Mouse (Mus musculus) embryonic stem cell, embryonic (primary cell): ENCODE measurements around the gene Scimp.

Source experiments
- CTCF ChIA-PET, 4 experiments: fragments of 300-600 bp in 2 of 4; fragments of 350-600 bp in 2 of 4; sonication (Branson Sonifier 250); formaldehyde crosslinking; loops; one replicate each; lab custom pipeline; 2022; ENCODE audit warnings: inconsistent platforms in 2 of 4; lab: Charles Lee
- POLR2A ChIA-PET, 4 experiments: fragments of 300-600 bp in 2 of 4; fragments of 350-600 bp in 2 of 4; sonication (Branson Sonifier 250); formaldehyde crosslinking; loops; one replicate each; lab custom pipeline; 2022; ENCODE audit warnings: antibody characterized with exemption in 4 of 4, inconsistent platforms in 1 of 4; lab: Charles Lee

The Scimp gene

DNA sequence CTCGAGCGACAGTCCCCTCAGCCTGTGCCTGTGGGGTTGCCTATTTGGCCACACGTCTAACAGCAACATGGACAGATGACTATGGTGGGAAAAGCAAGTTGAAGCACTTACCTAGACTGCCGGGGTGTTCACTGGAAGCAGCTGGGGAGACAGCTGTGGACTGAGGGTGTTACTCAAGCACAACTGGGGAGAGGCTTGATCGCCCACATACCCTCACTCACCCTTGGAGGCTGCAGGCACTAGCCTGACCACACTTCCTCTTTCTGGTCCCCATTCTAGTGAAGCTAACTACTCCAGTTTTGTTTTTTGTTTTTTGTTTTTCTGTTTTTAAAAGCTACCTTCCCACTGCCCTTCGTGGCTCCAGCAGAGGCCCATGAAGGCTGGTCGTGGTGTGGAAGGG lies at the start of gene Scimp:
Gene Scimp, minus strand, starts transcription at position 222 of the 400 bp plus-strand sequence.
- ChIA-PET CTCF (interaction anchor here in 2 of 4 experiments (0.5 to 1.0 kb wide), 3 partner anchors 10 to 1329 kb away, joined by 3 to 6 read pairs (median 4); no protein-coding TSS in a partner anchor), POLR2A (no interaction called here)

- CTCF ChIA-PET: no interaction called here
- POLR2A ChIA-PET: interaction anchor here in 1 of 4 experiments (1.1 to 2.1 kb wide), 3 partner anchors 11 to 51 kb away, joined by 3 to 5 read pairs (median 5); no protein-coding TSS in a partner anchor
These were observed 48.0 kb upstream of the Scimp start for GRCm38 (mm10) chr11:70860371-70860770.

DNA sequence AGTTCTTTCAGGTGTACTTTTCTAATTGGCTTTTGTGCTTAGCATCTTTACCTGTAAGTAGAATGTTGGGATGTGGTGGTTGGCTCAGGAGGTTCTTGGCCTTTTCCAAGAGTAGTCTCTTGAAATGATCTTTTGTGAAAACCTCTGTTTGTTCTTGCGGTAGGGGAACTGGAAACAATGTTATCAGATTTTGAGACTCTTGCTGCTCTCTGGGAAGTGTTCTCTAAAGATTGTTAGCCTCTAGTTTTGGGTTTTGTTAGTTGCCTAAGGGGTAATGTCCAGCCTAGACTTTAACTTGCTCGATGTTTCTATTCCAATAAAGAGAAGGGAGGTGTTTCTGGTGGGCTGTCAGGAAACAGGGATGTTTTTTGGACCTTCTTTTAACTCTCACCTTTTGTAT lies 33.6 kb upstream of the Scimp start:
- ChIA-PET POLR2A (interaction anchor here in 1 of 4 experiments (0.6 kb wide), 1 partner anchor 14 kb away, joined by 3 read pairs; no protein-coding TSS in a partner anchor), CTCF (interaction anchor here in 1 of 4 experiments (0.6 kb wide), 1 partner anchor 66 kb away, joined by 5 read pairs; no protein-coding TSS in a partner anchor)

- ChIA-PET CTCF (interaction anchor here in 1 of 4 experiments (0.6 kb wide), 1 partner anchor 65 kb away, joined by 5 read pairs; no protein-coding TSS in a partner anchor), POLR2A (interaction anchor here in 1 of 4 experiments (0.5 to 0.6 kb wide), 2 partner anchors 14 to 184 kb away, joined by 3 read pairs; no protein-coding TSS in a partner anchor)
These were observed 33.1 kb upstream of the Scimp start for GRCm38 (mm10) chr11:70845457-70845978.

GRCm38 (mm10) chr11:70844559-70845456 lies 32.4 kb upstream of the Scimp start, which contains the start of gene Rabep1:
TSS of gene Rabep1 (plus strand) at chr11:70844778.
- ChIA-PET POLR2A (interaction anchor here in 3 of 4 experiments (0.5 to 1.6 kb wide), 32 partner anchors 8 to 436 kb away, joined by 3 to 14 read pairs (median 3); partner anchors contain the start of genes Rnf167 (in 2 of the 3), Slc25a11 (in 2 of the 3), 6330403K07Rik (in 1 of the 3) and Derl2 (in 1 of the 3)), CTCF (interaction anchor here in 3 of 4 experiments (1.0 to 1.4 kb wide), 5 partner anchors 19 to 67 kb away, joined by 3 to 9 read pairs (median 3); no protein-coding TSS in a partner anchor)

GRCm38 (mm10) chr11:70843701-70844551 lies 31.5 kb upstream of the Scimp start:
- ChIA-PET POLR2A (interaction anchor here in 3 of 4 experiments (0.6 to 1.6 kb wide), 31 partner anchors 9 to 435 kb away, joined by 3 to 14 read pairs (median 3); partner anchors contain the start of genes Rnf167 (in 2 of the 3), Slc25a11 (in 2 of the 3), 6330403K07Rik (in 1 of the 3) and Derl2 (in 1 of the 3)), CTCF (interaction anchor here in 3 of 4 experiments (0.5 to 1.4 kb wide), 6 partner anchors 18 to 412 kb away, joined by 3 to 9 read pairs (median 3); no protein-coding TSS in a partner anchor)

DNA sequence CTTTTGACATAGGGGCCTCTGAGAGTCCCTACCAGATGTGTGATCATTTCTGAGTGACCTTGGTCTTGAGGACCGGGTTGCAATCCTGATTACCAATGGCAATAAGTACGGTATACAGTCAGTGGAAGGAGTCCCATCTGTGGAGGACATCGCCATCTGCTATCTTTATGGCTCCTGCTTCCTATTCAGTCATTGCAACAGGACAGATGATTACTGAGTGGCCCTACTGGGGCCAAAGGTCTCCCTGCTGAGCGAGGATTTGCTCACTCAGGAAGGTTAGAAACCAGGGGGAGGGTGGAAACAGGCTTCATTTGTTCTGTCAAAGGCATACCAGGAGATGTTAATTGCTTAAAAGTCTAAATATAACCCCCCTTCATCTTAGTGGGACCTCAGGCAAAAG lies 30.6 kb upstream of the Scimp start:
- CTCF ChIA-PET: no interaction called here
- POLR2A ChIA-PET: interaction anchor here in 1 of 4 experiments (1.3 kb wide), 1 partner anchor 196 kb away, joined by 4 read pairs; the partner anchor contains the start of genes Rnf167 and Slc25a11

DNA sequence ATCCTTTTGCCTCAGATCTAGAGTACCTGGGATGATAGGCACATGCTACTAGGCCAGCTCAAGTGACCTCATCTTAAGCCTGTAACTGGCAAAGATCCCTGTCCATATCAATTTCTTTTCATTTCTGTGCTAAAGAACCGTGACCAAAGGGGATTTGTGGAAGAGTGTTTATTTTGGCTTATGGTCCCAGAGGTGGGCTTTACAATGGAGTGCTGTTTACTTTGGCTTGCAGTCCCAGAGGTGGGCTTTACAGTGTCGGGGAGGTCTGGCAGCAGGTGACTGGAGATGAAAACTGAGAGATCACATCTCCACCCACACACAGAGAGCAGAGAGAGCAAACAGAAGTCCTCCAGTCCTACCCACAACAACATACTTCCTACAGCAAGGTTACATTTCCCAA lies 26.2 kb upstream of the Scimp start:
- ChIA-PET POLR2A (interaction anchor here in 1 of 4 experiments (0.5 kb wide), 1 partner anchor 10 kb away, joined by 3 read pairs; no protein-coding TSS in a partner anchor), CTCF (no interaction called here)

GRCm38 (mm10) chr11:70837031-70837430 lies 24.6 kb upstream of the Scimp start:
- POLR2A ChIA-PET: no interaction called here
- CTCF ChIA-PET: no interaction called here

DNA sequence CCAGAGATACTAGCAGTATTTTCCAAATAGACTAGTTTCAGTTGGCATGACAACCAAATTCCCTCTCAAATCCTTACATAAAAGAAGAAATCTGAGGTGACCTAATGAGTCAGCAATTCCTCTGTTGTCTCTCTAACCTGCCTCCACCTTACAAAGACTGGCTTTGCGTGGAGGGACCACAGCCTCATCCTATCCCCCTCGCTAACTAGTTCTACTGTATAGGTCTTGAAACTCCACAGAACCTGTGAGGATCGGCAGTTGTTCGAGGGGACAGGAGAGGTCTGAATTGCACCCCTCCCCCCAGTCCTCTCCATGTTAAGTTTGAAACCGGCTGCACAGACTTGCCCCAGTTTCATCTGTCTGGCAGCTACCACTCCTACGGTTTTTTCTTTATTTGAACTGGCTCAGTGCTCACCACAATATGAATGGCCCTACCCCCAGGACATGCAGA lies 23.0 kb upstream of the Scimp start:
- POLR2A ChIA-PET: interaction anchor here in 3 of 4 experiments (0.6 to 1.8 kb wide), 6 partner anchors 9 to 169 kb away, joined by 3 to 12 read pairs (median 4); partner anchors contain the start of genes Rabep1 (in 3 of the 3) and Dhx33 (in 1 of the 3)
- CTCF ChIA-PET: interaction anchor here in 1 of 4 experiments (1.0 to 1.4 kb wide), 2 partner anchors 9 to 19 kb away, joined by 3 to 4 read pairs; no protein-coding TSS in a partner anchor

- POLR2A ChIA-PET: no interaction called here
- CTCF ChIA-PET: no interaction called here
These were observed 21.4 kb upstream of the Scimp start for GRCm38 (mm10) chr11:70833831-70834230.

- POLR2A ChIA-PET: no interaction called here
- CTCF ChIA-PET: no interaction called here
These were observed 21.0 kb upstream of the Scimp start for GRCm38 (mm10) chr11:70833408-70833807.

- POLR2A ChIA-PET: interaction anchor here in 1 of 4 experiments (1.0 kb wide), 1 partner anchor 15 kb away, joined by 3 read pairs; no protein-coding TSS in a partner anchor
These were observed 18.8 kb upstream of the Scimp start for GRCm38 (mm10) chr11:70831201-70831600.

DNA sequence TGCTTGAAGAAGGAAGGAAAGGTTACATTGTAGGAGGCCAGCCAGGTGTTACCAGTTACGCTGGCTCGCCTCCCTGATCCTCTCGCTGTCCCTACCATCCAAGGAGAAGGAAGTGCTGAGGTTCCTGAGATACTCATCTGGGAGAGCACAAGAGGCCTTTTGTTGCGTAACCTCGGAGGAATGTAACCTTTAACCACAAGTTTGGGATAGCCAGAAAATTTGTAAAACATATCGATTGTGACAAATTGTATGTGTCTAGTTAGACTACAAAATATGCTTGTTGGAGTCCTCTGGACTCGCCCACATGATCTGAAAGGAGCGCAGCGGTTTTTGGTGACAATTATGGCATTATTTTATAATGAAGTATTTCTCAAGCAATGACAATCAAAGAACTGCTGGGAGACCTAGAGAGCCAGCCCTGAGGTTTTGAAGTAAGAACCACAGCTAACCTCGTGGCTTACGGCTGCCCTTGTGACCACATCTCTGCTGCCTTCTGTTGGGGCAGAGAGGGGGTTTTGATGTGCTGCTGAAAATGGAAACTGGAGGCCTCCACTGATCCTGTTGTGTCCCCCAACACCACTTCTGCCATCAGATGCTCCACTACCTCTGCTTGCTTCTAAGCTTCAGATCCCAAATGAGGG lies 16.7 kb upstream of the Scimp start:
- ChIA-PET CTCF (interaction anchor here in 1 of 4 experiments (1.8 kb wide), 1 partner anchor 13 kb away, joined by 6 read pairs; no protein-coding TSS in a partner anchor), POLR2A (no interaction called here)

More at GRCm38 (mm10) chr11:70831201-70831600, 18.8 kb upstream of the Scimp start:
- CTCF ChIA-PET: no interaction called here

DNA sequence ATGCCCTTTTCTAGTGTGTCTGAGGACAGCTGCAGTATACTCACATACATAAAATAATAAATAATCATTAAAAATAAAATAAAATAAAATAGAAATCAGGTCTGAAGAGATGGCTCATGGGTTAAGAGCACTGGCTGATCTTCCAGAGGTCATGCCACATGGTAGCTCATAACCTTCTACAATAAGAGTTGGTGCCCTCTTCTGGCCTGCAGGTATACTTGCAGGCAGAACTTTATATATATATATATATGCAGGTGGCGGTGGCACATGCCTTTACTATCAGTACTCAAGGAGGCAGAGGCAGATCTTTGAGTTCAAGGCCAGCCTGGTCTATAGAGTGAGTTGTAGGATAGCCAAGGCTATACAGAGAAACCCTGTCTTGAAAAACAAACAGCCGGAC lies 13.8 kb upstream of the Scimp start:
- CTCF ChIA-PET: interaction anchor here (0.6 to 2.6 kb wide), 16 partner anchors 9 to 1254 kb away, joined by 3 to 11 read pairs (median 3); partner anchors contain the start of genes Rabep1 (in 2 of the 4) and 4930544D05Rik (in 1 of the 4)
- POLR2A ChIA-PET: interaction anchor here in 2 of 4 experiments (0.6 to 1.1 kb wide), 3 partner anchors 9 to 63 kb away, joined by 3 to 6 read pairs (median 3); partner anchors contain the start of gene Rabep1 (in 1 of the 2)
